Mouse (Mus musculus) MEL (cell line): ENCODE measurements around the gene Trak1. TPM values are rescaled to one million over a fixed set of nuclear protein-coding genes. Genes with fewer than 3 reads are reported as not detected.

Experiments used
- DNase-seq: peaks from one replicate; pipeline ENCODE4 v3.0.0; 2011; ENCODE audit warnings: low read depth, low spot score
- H3K27ac ChIP-seq: 2 replicates; pipeline ENCODE4 v1.5.1; 2012; ENCODE audit warnings: low read depth, mild to moderate bottlenecking, control low read depth, low read length, moderate library complexity; ENCODE audit not compliant: control insufficient read depth
- H3K27me3 ChIP-seq, 2 experiments: fragments of 150-350 bp in 1 of 2; sonication (generic) in 1 of 2; 2 replicates each; pipeline ENCODE4 v1.6.1; 2012; ENCODE audit warnings: low read length in 2 of 2, mild to moderate bottlenecking in 2 of 2, improper control_type of control experiment in 1 of 2, moderate library complexity in 1 of 2; ENCODE audit not compliant: insufficient read depth in 2 of 2, control insufficient read depth in 1 of 2
- H3K36me3 ChIP-seq, 2 experiments: 2 replicates each; pipeline ENCODE4 v1.6.1; 2012 to 2014; ENCODE audit warnings: low read length in 2 of 2, improper control_type of control experiment in 1 of 2, inconsistent platforms in 1 of 2, mild to moderate bottlenecking in 1 of 2; ENCODE audit not compliant: insufficient read depth in 2 of 2, control insufficient read depth in 1 of 2
- H3K4me1 ChIP-seq, 2 experiments: fragments of 150-350 bp in 1 of 2; sonication (generic) in 1 of 2; 2 replicates each; pipeline ENCODE4 v1.6.1; 2012; ENCODE audit warnings: low read length in 2 of 2, improper control_type of control experiment in 1 of 2, mild to moderate bottlenecking in 1 of 2; ENCODE audit not compliant: insufficient read depth in 2 of 2, control insufficient read depth in 1 of 2
- H3K4me3 ChIP-seq, 2 experiments: fragments of 150-350 bp in 1 of 2; sonication (generic) in 1 of 2; 2 replicates each; pipeline ENCODE4 v1.5.1; 2012; ENCODE audit warnings: low read depth in 2 of 2, low read length in 2 of 2, mild to moderate bottlenecking in 2 of 2, moderate library complexity in 2 of 2, control low read depth in 1 of 2, improper control_type of control experiment in 1 of 2; ENCODE audit not compliant: control insufficient read depth in 1 of 2, insufficient read depth in 1 of 2
- H3K79me2 ChIP-seq: 2 replicates; pipeline ENCODE4 v1.6.1; 2012; ENCODE audit warnings: mild to moderate bottlenecking, low read length, moderate library complexity; ENCODE audit not compliant: control insufficient read depth, poor library complexity, insufficient read depth
- H3K9ac ChIP-seq: 2 replicates; pipeline ENCODE4 v1.6.1; 2012; ENCODE audit warnings: low read depth, mild to moderate bottlenecking, control low read depth, low read length, moderate library complexity; ENCODE audit not compliant: control insufficient read depth, poor library complexity, severe bottlenecking
- H3K9me3 ChIP-seq: fragments of 150-350 bp; sonication (generic); replicated peaks from 2 replicates; pipeline ENCODE4 v1.6.1; 2012; ENCODE audit warnings: mild to moderate bottlenecking, low read length, improper control_type of control experiment, moderate library complexity; ENCODE audit not compliant: insufficient read depth
- CHD1 ChIP-seq: IDR thresholded peaks from 2 replicates; pipeline ENCODE4 v1.6.1; 2012; ENCODE audit warnings: low read depth, mild to moderate bottlenecking, inconsistent platforms, low read length, improper control_type of control experiment
- CHD2 ChIP-seq: IDR thresholded peaks from 2 replicates; pipeline ENCODE4 v1.6.1; 2011; ENCODE audit warnings: low read length, improper control_type of control experiment
- CTCF ChIP-seq, 3 experiments: IDR thresholded peaks in 2 of 3; conservative IDR thresholded peaks in 1 of 3; 2 replicates each; pipeline ENCODE4 v1.5.1; 2011 to 2012; ENCODE audit warnings: low read length in 3 of 3, low read depth in 2 of 3, mild to moderate bottlenecking in 2 of 3, improper control_type of control experiment in 1 of 3, inconsistent platforms in 1 of 3, mixed read lengths in 1 of 3, moderate library complexity in 1 of 3; ENCODE audit not compliant: control insufficient read depth in 1 of 3, insufficient read depth in 1 of 3, poor library complexity in 1 of 3, severe bottlenecking in 1 of 3
- ETS1 ChIP-seq: IDR thresholded peaks from 2 replicates; pipeline ENCODE4 v1.6.1; 2012; ENCODE audit warnings: low read depth, mild to moderate bottlenecking, inconsistent platforms, low read length, improper control_type of control experiment, moderate library complexity
- GATA1 ChIP-seq: IDR thresholded peaks from 2 replicates; pipeline ENCODE4 v1.6.1; 2011; ENCODE audit warnings: low read depth, low read length, improper control_type of control experiment
- MAFK ChIP-seq: IDR thresholded peaks from 2 replicates; pipeline ENCODE4 v1.6.1; 2011; ENCODE audit warnings: low read depth, mild to moderate bottlenecking, low read length, improper control_type of control experiment, borderline replicate concordance
- MAX ChIP-seq: IDR thresholded peaks from 2 replicates; pipeline ENCODE4 v1.6.1; 2011; ENCODE audit warnings: low read length, improper control_type of control experiment
- MYB ChIP-seq: IDR thresholded peaks from 2 replicates; pipeline ENCODE4 v1.6.1; 2011; ENCODE audit warnings: mild to moderate bottlenecking, low read depth, low read length, improper control_type of control experiment
- MYC ChIP-seq: IDR thresholded peaks from 2 replicates; pipeline ENCODE4 v1.6.1; 2011; ENCODE audit warnings: low read depth, mild to moderate bottlenecking, low read length, improper control_type of control experiment, moderate library complexity
- NELFE ChIP-seq: IDR thresholded peaks from 2 replicates; pipeline ENCODE4 v1.6.1; 2011; ENCODE audit warnings: low read depth, low read length, improper control_type of control experiment
- NRF1 ChIP-seq: IDR thresholded peaks from 2 replicates; pipeline ENCODE4 v1.6.1; 2014; ENCODE audit warnings: low read depth, mild to moderate bottlenecking, inconsistent platforms, low read length, improper control_type of control experiment, moderate library complexity; ENCODE audit not compliant: poor library complexity, insufficient read depth, severe bottlenecking
- POLR2A ChIP-seq, 2 experiments: IDR thresholded peaks; 2 replicates each; pipeline ENCODE4 v1.6.1; 2011 to 2012; ENCODE audit warnings: low read length in 2 of 2, mild to moderate bottlenecking in 2 of 2, control low read depth in 1 of 2, improper control_type of control experiment in 1 of 2, low read depth in 1 of 2, moderate library complexity in 1 of 2; ENCODE audit not compliant: control insufficient read depth in 1 of 2, insufficient read depth in 1 of 2, poor library complexity in 1 of 2
- POLR2AphosphoS2 ChIP-seq: IDR thresholded peaks from 2 replicates; pipeline ENCODE4 v1.6.1; 2011; ENCODE audit warnings: low read length, improper control_type of control experiment
- POLR2AphosphoS5 ChIP-seq: IDR thresholded peaks from 2 replicates; pipeline ENCODE4 v1.6.1; 2012; ENCODE audit warnings: low read depth, borderline replicate concordance, mild to moderate bottlenecking, inconsistent platforms, low read length, moderate library complexity, mixed read lengths
- RCOR1 ChIP-seq: IDR thresholded peaks from 2 replicates; pipeline ENCODE4 v1.6.1; 2012; ENCODE audit warnings: low read depth, mild to moderate bottlenecking, inconsistent platforms, low read length, improper control_type of control experiment
- SMC3 ChIP-seq: IDR thresholded peaks from 2 replicates; pipeline ENCODE4 v1.6.1; 2011; ENCODE audit warnings: low read depth, low read length, improper control_type of control experiment
- TBP ChIP-seq: IDR thresholded peaks from 2 replicates; pipeline ENCODE4 v1.8.0; 2011; ENCODE audit warnings: low read depth, low read length, improper control_type of control experiment
- TCF12 ChIP-seq: IDR thresholded peaks from 2 replicates; pipeline ENCODE4 v1.6.1; 2014; ENCODE audit warnings: low read depth, mild to moderate bottlenecking, inconsistent platforms, low read length, improper control_type of control experiment, moderate library complexity
- UBTF ChIP-seq: IDR thresholded peaks from 2 replicates; pipeline ENCODE4 v1.6.1; 2012; ENCODE audit warnings: low read depth, mild to moderate bottlenecking, inconsistent platforms, low read length, improper control_type of control experiment, moderate library complexity, borderline replicate concordance; ENCODE audit not compliant: insufficient read depth
- USF2 ChIP-seq, 2 experiments: IDR thresholded peaks; 2 replicates each; pipeline ENCODE4 v1.6.1; 2011 to 2012; ENCODE audit warnings: improper control_type of control experiment in 2 of 2, low read length in 2 of 2, borderline replicate concordance in 1 of 2, inconsistent platforms in 1 of 2, low read depth in 1 of 2, mild to moderate bottlenecking in 1 of 2; ENCODE audit not compliant: insufficient read depth in 1 of 2
- ZKSCAN1 ChIP-seq: IDR thresholded peaks from 2 replicates; pipeline ENCODE4 v1.6.1; 2012; ENCODE audit warnings: low read depth, mild to moderate bottlenecking, inconsistent platforms, low read length, improper control_type of control experiment, moderate library complexity
- polyA plus RNA-seq, 2 experiments: library from polyadenylated mRNA; stranded (reverse) in 1 of 2; unstranded in 1 of 2; fragments of >175 nt in 1 of 2; fragments of >200 nt in 1 of 2; gene quantifications; 2 replicates each; pipeline versions ENCODE4 v1.2.1 to v1.2.4; 2012; ENCODE audit warnings: low replicate concordance in 2 of 2, low read depth in 1 of 2; ENCODE audit not compliant: insufficient read length in 2 of 2, insufficient read depth in 1 of 2, missing spikeins in 1 of 2
- total RNA-seq: library from RNA; depleted of rRNA; stranded (reverse); fragments of 300-350 nt; gene quantifications from 2 replicates; pipeline ENCODE4 v1.2.3, GENCODE M21; 2012

Trak1 gene
- total and polyA plus RNA-seq, 3 experiments = 16.2 to 35.5 TPM; not detected in 1

DNA sequence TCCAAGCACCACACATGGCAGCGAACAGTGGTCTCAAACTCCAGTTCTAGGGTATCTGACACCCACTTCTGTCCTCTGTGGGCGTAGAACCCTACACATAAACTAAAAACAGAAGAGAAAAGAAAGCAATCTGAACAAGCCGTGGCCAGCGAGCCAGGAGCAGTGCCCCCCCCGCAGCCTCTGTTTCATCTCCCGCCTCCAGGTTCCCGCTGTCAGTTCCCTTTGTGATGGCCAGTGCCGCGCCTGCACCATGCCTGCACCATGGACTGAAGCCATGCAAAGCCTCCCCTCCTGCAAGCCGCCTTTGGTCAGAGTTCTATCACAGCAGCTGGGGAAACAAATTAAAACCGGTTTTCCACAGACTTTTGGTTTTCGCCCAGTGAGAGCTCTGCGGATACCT, 75.8 kb downstream of the Trak1 start:
- TF ChIP-seq TCF12 (no peak), POLR2AphosphoS2 (no peak), POLR2AphosphoS5 (no peak), CHD1 (no peak), MAFK (no peak), UBTF (no peak), MYC (no peak), USF2 (IDR thresholded peaks at IDR 0.05; ENCODE audit: borderline replicate concordance in 1 of 2, insufficient read depth in 1 of 2, low read depth in 1 of 2, low read length in 2 of 2) (no peak), POLR2A (IDR thresholded peaks at IDR 0.05; ENCODE audit: control insufficient read depth in 1 of 2, insufficient read depth in 1 of 2, low read depth in 1 of 2, low read length in 2 of 2, poor library complexity in 1 of 2) (no peak), NELFE (no peak), MYB (no peak), CTCF (IDR thresholded peaks at IDR 0.05 in 2 of 3, conservative IDR thresholded peaks at IDR 0.05 in 1 of 3; ENCODE audit: control insufficient read depth in 1 of 3, insufficient read depth in 1 of 3, low read depth in 2 of 3, low read length in 3 of 3, poor library complexity in 1 of 3, severe bottlenecking in 1 of 3) (no peak), NRF1 (no peak), GATA1 (no peak), ETS1 (no peak), TBP (no peak), ZKSCAN1 (no peak)
- H3K27ac ChIP-seq = no peak overlapping the region
- H3K9me3 ChIP-seq = no peaks in the 10 kb centered on the region
- H3K9ac ChIP-seq = no peak overlapping the region
- DNase-seq = no peak
- no peak overlapping the region for H3K4me3 ChIP-seq
- no peaks in the 10 kb centered on the region for H3K27me3 ChIP-seq
- H3K79me2 ChIP-seq = no peaks in the 10 kb centered on the region
- H3K36me3 ChIP-seq = no peaks in the 10 kb centered on the region; a peak in 1 of 4 replicates
- H3K4me1 ChIP-seq = peaks cover 0 to 7% of the 10 kb centered on the region in 2 experiments; a peak in 2 of 4 replicates

- H3K9me3 ChIP-seq = no peaks in the 10 kb centered on the region
- no peak overlapping the region for H3K27ac ChIP-seq
- no peak overlapping the region for H3K4me3 ChIP-seq
- peaks cover 0 to 7% of the 10 kb centered on the region in 2 experiments; a peak in 2 of 4 replicates for H3K4me1 ChIP-seq
- H3K9ac ChIP-seq = no peak overlapping the region
- no peak for TF ChIP-seq RCOR1
- TF ChIP-seq CHD1 = no peak
- no peak for TF ChIP-seq CTCF (IDR thresholded peaks at IDR 0.05 in 2 of 3, conservative IDR thresholded peaks at IDR 0.05 in 1 of 3; ENCODE audit: control insufficient read depth in 1 of 3, insufficient read depth in 1 of 3, low read depth in 2 of 3, low read length in 3 of 3, poor library complexity in 1 of 3, severe bottlenecking in 1 of 3)
- no peak for TF ChIP-seq NELFE
- no peak for TF ChIP-seq UBTF
- TF ChIP-seq MYB = no peak
- no peak for TF ChIP-seq ZKSCAN1
- TF ChIP-seq MAFK = no peak
- no peak for TF ChIP-seq MAX
- TF ChIP-seq TBP = no peak
- no peak for TF ChIP-seq GATA1
- TF ChIP-seq CHD2 = no peak
- no peak for TF ChIP-seq POLR2A (IDR thresholded peaks at IDR 0.05; ENCODE audit: control insufficient read depth in 1 of 2, insufficient read depth in 1 of 2, low read depth in 1 of 2, low read length in 2 of 2, poor library complexity in 1 of 2)
- no peak for TF ChIP-seq MYC
- TF ChIP-seq SMC3 = no peak
- no peaks in the 10 kb centered on the region for H3K27me3 ChIP-seq
- H3K79me2 ChIP-seq = no peaks in the 10 kb centered on the region
- DNase-seq = no peak
- H3K36me3 ChIP-seq = no peaks in the 10 kb centered on the region; a peak in 1 of 4 replicates
Measured at GRCm38 (mm10) chr9:121373512-121373911, 76.2 kb downstream of the Trak1 start.
